Mouse (Mus musculus) brain, adult 2 months (tissue): ENCODE data around the gene Osbpl9.

Experiments used
- DNase-seq: peaks from one replicate; pipeline ENCODE4 v3.0.0; 2011; ENCODE audit warnings: low read depth, low spot score

The Osbpl9 gene

GRCm38 (mm10) chr4:109105254-109105653 is 96.8 kb downstream of the Osbpl9 start:
- DNase-seq, result no peak

- DNase-seq, result no peak
Observed at GRCm38 (mm10) chr4:109103145-109103883, 98.8 kb downstream of the Osbpl9 start.

GRCm38 (mm10) chr4:109102574-109102973 is 99.5 kb downstream of the Osbpl9 start:
- DNase-seq, result no peak

- DNase-seq, result no peak
Observed at GRCm38 (mm10) chr4:109098861-109099260, 103.2 kb downstream of the Osbpl9 start.

- DNase-seq, result no peak
Observed at GRCm38 (mm10) chr4:109094269-109094668, 107.8 kb downstream of the Osbpl9 start.

GRCm38 (mm10) chr4:109092344-109092743 is 109.7 kb downstream of the Osbpl9 start:
- no peak for DNase-seq

- DNase-seq, result peak; percentile 26
Observed at GRCm38 (mm10) chr4:109091241-109091777, 110.8 kb downstream of the Osbpl9 start.

- no peak for DNase-seq
Observed at GRCm38 (mm10) chr4:109089999-109090398, 112.1 kb downstream of the Osbpl9 start.

GRCm38 (mm10) chr4:109089171-109089570 is 112.9 kb downstream of the Osbpl9 start:
- DNase-seq, result peak; percentile 38

GRCm38 (mm10) chr4:109080118-109080517 is 122.0 kb downstream of the Osbpl9 start:
- DNase-seq, result no peak

- no peak for DNase-seq
Observed at GRCm38 (mm10) chr4:109079676-109080075, 122.4 kb downstream of the Osbpl9 start.

- DNase-seq, result no peak
Observed at GRCm38 (mm10) chr4:109078941-109079340, 123.1 kb downstream of the Osbpl9 start.

GRCm38 (mm10) chr4:109073296-109073695 is 128.8 kb downstream of the Osbpl9 start:
- DNase-seq, result no peak

- DNase-seq, result no peak
Observed at GRCm38 (mm10) chr4:109072891-109073290, 129.2 kb downstream of the Osbpl9 start.

GRCm38 (mm10) chr4:109065714-109066113 is 136.4 kb downstream of the Osbpl9 start:
- no peak for DNase-seq

- no peak for DNase-seq
Observed at GRCm38 (mm10) chr4:109064941-109065340, 137.1 kb downstream of the Osbpl9 start.

GRCm38 (mm10) chr4:109059255-109059821 is 142.7 kb downstream of the Osbpl9 start:
- no peak for DNase-seq

- DNase-seq, result no peak
Observed at GRCm38 (mm10) chr4:109057640-109058039, 144.4 kb downstream of the Osbpl9 start.

- DNase-seq, result peak; percentile 39
Observed at GRCm38 (mm10) chr4:109056351-109056750, 145.7 kb downstream of the Osbpl9 start.

GRCm38 (mm10) chr4:109054003-109054402 is 148.1 kb downstream of the Osbpl9 start:
- DNase-seq, result no peak

- no peak for DNase-seq
Observed at GRCm38 (mm10) chr4:109052282-109052681, 149.8 kb downstream of the Osbpl9 start.

- no peak for DNase-seq
Observed at GRCm38 (mm10) chr4:109048258-109048657, 153.8 kb downstream of the Osbpl9 start.

GRCm38 (mm10) chr4:109043756-109044155 is 158.3 kb downstream of the Osbpl9 start:
- no peak for DNase-seq
